Mouse (Mus musculus): ENCODE data around the gene Abhd16a. TPM values are rescaled to one million over a fixed set of nuclear protein-coding genes. Genes with fewer than 3 reads are reported as not detected.

Gene Abhd16a
- total RNA-seq, 1 experiment from 2014 or later = 70.2 TPM

GRCm38 (mm10) chr17:35134801-35135590, 45.9 kb downstream of the Abhd16a start, which contains the start of gene Bag6:
TSS of gene Bag6 (plus strand) at chr17:35135178.

Other genes with a start within 250 kb of the Abhd16a start
- 106 TPM for gene Skiv2l, start 239.1 kb upstream of the Abhd16a start, total RNA-seq (2023)
- gene Nelfe, start 238.9 kb upstream of the Abhd16a start, total RNA-seq (2023) = 31.0 TPM
- gene Cfb, start 226.7 kb upstream of the Abhd16a start, total RNA-seq (2023) = 0.61 TPM
- 5.4 TPM for gene Zbtb12, start 209.8 kb upstream of the Abhd16a start, total RNA-seq (2023)
- gene Gm20547, start 207.2 kb upstream of the Abhd16a start, total RNA-seq (2023) = not detected
- 1.9 TPM for gene C2, start 191.0 kb upstream of the Abhd16a start, total RNA-seq (2023)
- gene Ehmt2, start 190.8 kb upstream of the Abhd16a start, total RNA-seq (2023) = 120 TPM
- not detected for gene Slc44a4, start 174.8 kb upstream of the Abhd16a start, total RNA-seq (2023)
- gene Neu1, start 158.0 kb upstream of the Abhd16a start, total RNA-seq (2023) = 55.1 TPM
- gene Hspa1b, start 130.0 kb upstream of the Abhd16a start, total RNA-seq (2023) = 83.6 TPM
- not detected for gene Gm20481, start 119.4 kb upstream of the Abhd16a start, total RNA-seq (2023)
- gene Hspa1a, start 117.1 kb upstream of the Abhd16a start, total RNA-seq (2023) = 42.1 TPM
- gene Hspa1l, start 116.6 kb upstream of the Abhd16a start, total RNA-seq (2023) = not detected
- gene Lsm2, start 107.4 kb upstream of the Abhd16a start, total RNA-seq (2023) = 27.1 TPM
- 98.2 TPM for gene Vars, start 88.3 kb upstream of the Abhd16a start, total RNA-seq (2023)
- 0.80 TPM for gene Vwa7, start 72.7 kb upstream of the Abhd16a start, total RNA-seq (2023)
- gene Sapcd1, start 61.2 kb upstream of the Abhd16a start, total RNA-seq (2023) = 0.70 TPM
- 2.9 TPM for gene Msh5, start 42.5 kb upstream of the Abhd16a start, total RNA-seq (2023)
- 149 TPM for gene Clic1, start 39.3 kb upstream of the Abhd16a start, total RNA-seq (2023)
- gene Ddah2, start 30.2 kb upstream of the Abhd16a start, total RNA-seq (2023) = 0.64 TPM
- not detected for gene Ly6g6c, start 23.9 kb upstream of the Abhd16a start, total RNA-seq (2023)
- gene Mpig6b, start 23.1 kb upstream of the Abhd16a start, total RNA-seq (2023) = not detected
- not detected for gene Ly6g6e, start 12.4 kb upstream of the Abhd16a start, total RNA-seq (2023)
- gene Ly6g6d, start 11.2 kb upstream of the Abhd16a start, total RNA-seq (2023) = not detected
- not detected for gene Ly6g6f, start 3.7 kb upstream of the Abhd16a start, total RNA-seq (2023)
- not detected for gene Ly6g5c, start 19.0 kb downstream of the Abhd16a start, total RNA-seq (2023)
- 0.61 TPM for gene Ly6g5b, start 26.2 kb downstream of the Abhd16a start, total RNA-seq (2023)
- 22.8 TPM for gene Gpank1, start 32.2 kb downstream of the Abhd16a start, total RNA-seq (2023)
- 143 TPM for gene Csnk2b, start 32.8 kb downstream of the Abhd16a start, total RNA-seq (2023)
- gene D17H6S53E, start 37.1 kb downstream of the Abhd16a start, total RNA-seq (2023) = 21.0 TPM
- not detected for gene Apom, start 42.8 kb downstream of the Abhd16a start, total RNA-seq (2023)
- gene Bag6, start 45.9 kb downstream of the Abhd16a start, total RNA-seq (2023) = 377 TPM
- 311 TPM for gene Prrc2a, start 75.6 kb downstream of the Abhd16a start, total RNA-seq (2023)
- 2.4 TPM for gene Aif1, start 86.8 kb downstream of the Abhd16a start, total RNA-seq (2023)
- gene Lst1, start 99.2 kb downstream of the Abhd16a start, total RNA-seq (2023) = 19.8 TPM
- 515 TPM for gene Ltb, start 105.2 kb downstream of the Abhd16a start, total RNA-seq (2023)
- 17.4 TPM for gene Tnf, start 112.7 kb downstream of the Abhd16a start, total RNA-seq (2023)
- gene Lta, start 116.1 kb downstream of the Abhd16a start, total RNA-seq (2023) = 16.4 TPM
- not detected for gene Gm16181, start 131.6 kb downstream of the Abhd16a start, total RNA-seq (2023)
- 2.9 TPM for gene Atp6v1g2, start 144.4 kb downstream of the Abhd16a start, total RNA-seq (2023)
- gene Nfkbil1, start 146.5 kb downstream of the Abhd16a start, total RNA-seq (2023) = 12.2 TPM
- gene Ddx39b, start 152.5 kb downstream of the Abhd16a start, total RNA-seq (2023) = 460 TPM
- 2,305 TPM for gene H2-D1, start 173.5 kb downstream of the Abhd16a start, total RNA-seq (2023)
- gene H2-Q1, start 231.1 kb downstream of the Abhd16a start, total RNA-seq (2023) = 16.9 TPM

Data from CD8-positive naive resting alpha-beta T cell, adult 57 days (primary cell).